Mouse (Mus musculus): ENCODE data around the gene Sbk2. TPM values are rescaled to one million over a fixed set of nuclear protein-coding genes. Genes with fewer than 3 reads are reported as not detected.

Gene Sbk2
- polyA plus RNA-seq, 1 experiment from 2014 or later = not detected

DNA sequence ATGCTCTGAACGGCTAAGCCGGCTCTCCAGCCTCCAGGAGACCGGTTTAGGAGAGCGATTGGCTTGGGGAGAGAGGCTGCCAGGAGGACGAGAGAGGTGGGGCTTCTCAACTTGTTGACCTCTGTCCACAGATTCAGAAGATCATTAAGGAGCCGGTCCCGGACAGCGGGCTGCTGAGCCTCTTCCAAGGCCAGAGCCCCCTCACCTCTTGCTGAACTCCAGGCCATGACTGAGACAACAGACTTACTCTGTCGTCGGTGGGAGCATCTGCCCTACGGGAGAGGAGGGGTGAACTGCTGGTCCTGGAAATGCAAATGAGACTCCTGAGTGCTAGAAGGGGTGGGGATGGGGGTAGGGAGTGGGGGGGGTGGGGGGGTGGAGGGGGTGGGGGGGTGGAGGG lies 69.0 kb downstream of the Sbk2 start:
- Histone ChIP-seq H3K27ac (ENCODE audit: low read depth, low read length) (no peak overlapping the region), H3K4me3 (ENCODE audit: low read depth, low read length) (no peak overlapping the region), H3K4me1 (ENCODE audit: control insufficient read depth, insufficient read depth, low read length) (0 out of 2 replicates have a peak, but pooled peaks cover 2% of the 10 kb centered on the region), H3K9me3 (replicated peaks; ENCODE audit: control insufficient read depth, low read length) (no peaks in the 10 kb centered on the region), H3K27me3 (replicated peaks; ENCODE audit: control insufficient read depth, insufficient read depth, low read length) (no peaks in the 10 kb centered on the region), H3K9ac (ENCODE audit: low read length) (no peak overlapping the region), H3K4me2 (ENCODE audit: low read length) (no peak overlapping the region), H3K36me3 (ENCODE audit: control insufficient read depth, insufficient read depth, low read length) (no peaks in the 10 kb centered on the region)
- no peak for ATAC-seq
- 73% methylated on average over 11 of the region's 11 CpGs for WGBS
- DNase-seq (ENCODE audit: low spot score) = no peak

Other genes starting within 250 kb of the Sbk2 start
- gene Tmem150b, start 239.2 kb downstream of the Sbk2 start, polyA plus RNA-seq (2014; fragmentation: Nextera tagmentation; extraction: Ambion mirVana) = 0.12 TPM in 1 of 2 replicates, not detected in the other
- 54.6 and 57.1 TPM in 2 replicates for gene Kmt5c, start 224.3 kb downstream of the Sbk2 start, polyA plus RNA-seq (2014; fragmentation: Nextera tagmentation; extraction: Ambion mirVana)
- gene Cox6b2, start 211.3 kb downstream of the Sbk2 start, polyA plus RNA-seq (2014; fragmentation: Nextera tagmentation; extraction: Ambion mirVana) = 11.7 and 13.1 TPM in 2 replicates
- gene Fam71e2, start 193.1 kb downstream of the Sbk2 start, polyA plus RNA-seq (2014; fragmentation: Nextera tagmentation; extraction: Ambion mirVana) = not detected in 2 replicates
- gene Il11, start 181.5 kb downstream of the Sbk2 start, polyA plus RNA-seq (2014; fragmentation: Nextera tagmentation; extraction: Ambion mirVana) = 0.21 and 0.32 TPM in 2 replicates
- not detected in 2 replicates for gene Tmem190, start 181.5 kb downstream of the Sbk2 start, polyA plus RNA-seq (2014; fragmentation: Nextera tagmentation; extraction: Ambion mirVana)
- 1.5 and 1.7 TPM in 2 replicates for gene Tmem238, start 174.8 kb downstream of the Sbk2 start, polyA plus RNA-seq (2014; fragmentation: Nextera tagmentation; extraction: Ambion mirVana)
- 179 and 182 TPM in 2 replicates for gene Rpl28, start 171.5 kb downstream of the Sbk2 start, polyA plus RNA-seq (2014; fragmentation: Nextera tagmentation; extraction: Ambion mirVana)
- gene Ube2s, start 151.8 kb downstream of the Sbk2 start, polyA plus RNA-seq (2014; fragmentation: Nextera tagmentation; extraction: Ambion mirVana) = 378 and 472 TPM in 2 replicates
- 5.8 and 7.7 TPM in 2 replicates for gene Shisa7, start 119.7 kb downstream of the Sbk2 start, polyA plus RNA-seq (2014; fragmentation: Nextera tagmentation; extraction: Ambion mirVana)
- 3.3 and 4.3 TPM in 2 replicates for gene Isoc2b, start 94.1 kb downstream of the Sbk2 start, polyA plus RNA-seq (2014; fragmentation: Nextera tagmentation; extraction: Ambion mirVana)
- gene Isoc2a, start 87.3 kb downstream of the Sbk2 start, polyA plus RNA-seq (2014; fragmentation: Nextera tagmentation; extraction: Ambion mirVana) = 0.53 and 0.59 TPM in 2 replicates
- 0.33 and 0.44 TPM in 2 replicates for gene Gm36210, start 57.9 kb downstream of the Sbk2 start, polyA plus RNA-seq (2014; fragmentation: Nextera tagmentation; extraction: Ambion mirVana)
- 3.6 and 3.8 TPM in 2 replicates for gene Zfp628, start 49.2 kb downstream of the Sbk2 start, polyA plus RNA-seq (2014; fragmentation: Nextera tagmentation; extraction: Ambion mirVana)
- 9.8 and 17.7 TPM in 2 replicates for gene Nat14, start 42.4 kb downstream of the Sbk2 start, polyA plus RNA-seq (2014; fragmentation: Nextera tagmentation; extraction: Ambion mirVana)
- gene Ssc5d, start 38.6 kb downstream of the Sbk2 start, polyA plus RNA-seq (2014; fragmentation: Nextera tagmentation; extraction: Ambion mirVana) = 0.23 and 0.41 TPM in 2 replicates
- gene Sbk3, start 6.8 kb upstream of the Sbk2 start, polyA plus RNA-seq (2014; fragmentation: Nextera tagmentation; extraction: Ambion mirVana) = 0.39 and 0.42 TPM in 2 replicates
- gene Zfp579, start 31.8 kb upstream of the Sbk2 start, polyA plus RNA-seq (2014; fragmentation: Nextera tagmentation; extraction: Ambion mirVana) = 37.9 and 52.9 TPM in 2 replicates
- 11.3 and 13.5 TPM in 2 replicates for gene Zfp524, start 50.0 kb upstream of the Sbk2 start, polyA plus RNA-seq (2014; fragmentation: Nextera tagmentation; extraction: Ambion mirVana)
- 34.3 and 42.8 TPM in 2 replicates for gene Fiz1, start 50.3 kb upstream of the Sbk2 start, polyA plus RNA-seq (2014; fragmentation: Nextera tagmentation; extraction: Ambion mirVana)
- gene Gm44973, start 51.1 kb upstream of the Sbk2 start, polyA plus RNA-seq (2014; fragmentation: Nextera tagmentation; extraction: Ambion mirVana) = 0.59 and 1.9 TPM in 2 replicates
- 5.4 and 5.9 TPM in 2 replicates for gene Zfp865, start 56.0 kb upstream of the Sbk2 start, polyA plus RNA-seq (2014; fragmentation: Nextera tagmentation; extraction: Ambion mirVana)
- 36.1 and 45.5 TPM in 2 replicates for gene Ccdc106, start 56.1 kb upstream of the Sbk2 start, polyA plus RNA-seq (2014; fragmentation: Nextera tagmentation; extraction: Ambion mirVana)
- gene 4632433K11Rik, start 69.7 kb upstream of the Sbk2 start, polyA plus RNA-seq (2014; fragmentation: Nextera tagmentation; extraction: Ambion mirVana) = not detected in 2 replicates
- gene Zfp784, start 74.0 kb upstream of the Sbk2 start, polyA plus RNA-seq (2014; fragmentation: Nextera tagmentation; extraction: Ambion mirVana) = 6.2 and 6.3 TPM in 2 replicates
- 54.5 and 64.9 TPM in 2 replicates for gene Zfp580, start 87.1 kb upstream of the Sbk2 start, polyA plus RNA-seq (2014; fragmentation: Nextera tagmentation; extraction: Ambion mirVana)
- 124 and 133 TPM in 2 replicates for gene U2af2, start 97.7 kb upstream of the Sbk2 start, polyA plus RNA-seq (2014; fragmentation: Nextera tagmentation; extraction: Ambion mirVana)
- gene Epn1, start 115.8 kb upstream of the Sbk2 start, polyA plus RNA-seq (2014; fragmentation: Nextera tagmentation; extraction: Ambion mirVana) = 71.3 and 89.0 TPM in 2 replicates
- gene Rfpl4, start 152.5 kb upstream of the Sbk2 start, polyA plus RNA-seq (2014; fragmentation: Nextera tagmentation; extraction: Ambion mirVana) = not detected in 2 replicates
- 0.29 and 0.38 TPM in 2 replicates for gene Rasl2-9, start 161.5 kb upstream of the Sbk2 start, polyA plus RNA-seq (2014; fragmentation: Nextera tagmentation; extraction: Ambion mirVana)
- not detected in 2 replicates for gene Vmn1r55, start 185.3 kb upstream of the Sbk2 start, polyA plus RNA-seq (2014; fragmentation: Nextera tagmentation; extraction: Ambion mirVana)
- not detected in 2 replicates for gene Vmn1r56, start 232.3 kb upstream of the Sbk2 start, polyA plus RNA-seq (2014; fragmentation: Nextera tagmentation; extraction: Ambion mirVana)

Data from forebrain, embryonic 14.5 days (tissue).